Mouse (Mus musculus): ENCODE data around the gene Tmem136. TPM values are rescaled to one million over a fixed set of nuclear protein-coding genes. Genes with fewer than 3 reads are reported as not detected.

The Tmem136 gene
- polyA plus RNA-seq, 1 experiment from 2014 or later = 11.6 TPM

DNA sequence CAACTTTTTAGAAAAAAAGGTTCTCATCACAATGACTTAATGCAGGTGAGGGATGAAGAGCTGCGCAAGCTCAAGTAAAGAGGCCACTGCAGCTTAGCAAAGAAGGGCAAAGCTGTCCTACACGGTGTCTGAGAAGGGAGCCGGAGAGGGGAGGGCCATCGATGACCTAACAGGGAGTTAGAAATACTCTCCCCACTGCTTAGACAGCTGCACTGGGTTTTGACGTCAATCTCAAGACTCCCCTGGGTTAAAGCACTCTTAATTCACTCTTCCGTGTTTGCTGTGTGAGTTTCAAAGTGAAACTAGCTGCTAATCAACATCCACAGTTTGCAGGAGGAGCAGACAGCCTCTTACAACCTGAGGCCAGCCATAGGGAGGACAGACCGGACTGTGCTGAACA, 40.2 kb downstream of the Tmem136 start:
- Histone ChIP-seq H3K9me3 (ENCODE audit: control insufficient read depth, low read length) (no peaks in the 10 kb centered on the region), H3K36me3 (ENCODE audit: control insufficient read depth, insufficient read depth, low read length) (no peaks in the 10 kb centered on the region), H3K4me1 (ENCODE audit: control insufficient read depth, insufficient read depth, low read length) (peaks cover 8% of the 10 kb centered on the region; the same call in 1 of the 2 replicates), H3K27ac (replicated peaks; ENCODE audit: low read depth, low read length) (no peak overlapping the region), H3K9ac (replicated peaks; ENCODE audit: low read length) (no peak overlapping the region), H3K4me2 (ENCODE audit: low read length) (no peak overlapping the region), H3K27me3 (ENCODE audit: control insufficient read depth, insufficient read depth, low read length) (no peaks in the 10 kb centered on the region), H3K4me3 (replicated peaks; ENCODE audit: low read depth, low read length) (no peak overlapping the region)
- 73% methylated on average over 7 of the region's 7 CpGs for WGBS
- DNase-seq = no peak
- no peak for ATAC-seq (ENCODE audit: low FRiP score, low TSS enrichment)

DNA sequence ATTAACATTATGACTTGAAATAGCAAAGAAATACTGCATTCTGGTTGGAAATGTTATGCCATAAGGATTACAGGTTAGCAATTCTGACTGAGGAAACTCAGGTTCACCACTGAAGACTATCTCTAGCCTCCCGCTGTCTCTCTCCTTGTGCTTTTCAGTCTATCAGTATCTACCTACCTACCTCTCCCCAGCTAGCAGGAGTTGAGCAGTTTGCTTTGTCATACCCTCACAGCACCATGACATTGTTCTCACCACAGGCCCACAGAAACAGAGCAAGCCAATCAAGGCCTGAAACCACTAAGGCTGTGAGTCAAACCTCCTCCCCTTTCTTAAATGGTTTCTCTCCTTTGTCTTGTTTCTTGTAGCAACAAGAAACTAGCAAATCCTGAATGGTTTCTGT, 41.8 kb downstream of the Tmem136 start:
- Histone ChIP-seq H3K27ac (replicated peaks; ENCODE audit: low read depth, low read length) (no peak overlapping the region), H3K36me3 (ENCODE audit: control insufficient read depth, insufficient read depth, low read length) (no peaks in the 10 kb centered on the region), H3K9me3 (ENCODE audit: control insufficient read depth, low read length) (no peaks in the 10 kb centered on the region), H3K27me3 (ENCODE audit: control insufficient read depth, insufficient read depth, low read length) (no peaks in the 10 kb centered on the region), H3K4me2 (ENCODE audit: low read length) (no peak overlapping the region), H3K4me3 (replicated peaks; ENCODE audit: low read depth, low read length) (no peak overlapping the region), H3K9ac (replicated peaks; ENCODE audit: low read length) (no peak overlapping the region), H3K4me1 (ENCODE audit: control insufficient read depth, insufficient read depth, low read length) (peaks cover 9% of the 10 kb centered on the region; the same call in 1 of the 2 replicates)
- DNase-seq (no peak), ATAC-seq (ENCODE audit: low FRiP score, low TSS enrichment) (no peak)
- WGBS = 95% methylated on average over 1 of the region's 1 CpGs

DNA sequence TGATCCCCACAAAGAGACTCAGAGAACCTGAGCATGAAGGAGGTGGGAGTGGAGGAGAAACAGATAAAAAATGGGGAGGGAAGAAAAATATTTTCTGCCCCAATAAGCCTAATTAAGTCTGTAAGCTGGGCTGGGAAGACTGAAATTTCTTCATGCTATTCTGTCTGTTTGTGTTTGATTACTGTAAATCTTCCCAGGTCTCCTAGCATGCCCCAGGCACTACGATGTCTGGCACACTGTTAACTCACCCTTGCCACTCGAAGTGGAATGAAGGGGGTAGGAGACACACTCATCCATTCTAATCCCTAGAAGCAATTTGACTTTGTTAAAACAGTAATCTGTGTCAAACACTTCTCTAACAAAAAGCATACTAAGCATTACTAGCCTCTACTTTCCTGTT, 44.6 kb downstream of the Tmem136 start:
- Histone ChIP-seq H3K9ac (replicated peaks; ENCODE audit: low read length) (peak overlapping the region; percentile 71; the same call in 1 of the 2 replicates), H3K36me3 (ENCODE audit: control insufficient read depth, insufficient read depth, low read length) (no peaks in the 10 kb centered on the region), H3K4me3 (replicated peaks; ENCODE audit: low read depth, low read length) (peak overlapping the region; percentile 51; the same call in 1 of the 2 replicates), H3K4me2 (ENCODE audit: low read length) (peak overlapping the region; percentile 67), H3K9me3 (ENCODE audit: control insufficient read depth, low read length) (no peaks in the 10 kb centered on the region), H3K27ac (replicated peaks; ENCODE audit: low read depth, low read length) (peak overlapping the region; percentile 88), H3K27me3 (ENCODE audit: control insufficient read depth, insufficient read depth, low read length) (no peaks in the 10 kb centered on the region), H3K4me1 (ENCODE audit: control insufficient read depth, insufficient read depth, low read length) (peaks cover 32% of the 10 kb centered on the region)
- peak; percentile 50 for DNase-seq
- no peak for ATAC-seq (ENCODE audit: low FRiP score, low TSS enrichment)
- WGBS = 19% methylated on average over 2 of the region's 2 CpGs

DNA sequence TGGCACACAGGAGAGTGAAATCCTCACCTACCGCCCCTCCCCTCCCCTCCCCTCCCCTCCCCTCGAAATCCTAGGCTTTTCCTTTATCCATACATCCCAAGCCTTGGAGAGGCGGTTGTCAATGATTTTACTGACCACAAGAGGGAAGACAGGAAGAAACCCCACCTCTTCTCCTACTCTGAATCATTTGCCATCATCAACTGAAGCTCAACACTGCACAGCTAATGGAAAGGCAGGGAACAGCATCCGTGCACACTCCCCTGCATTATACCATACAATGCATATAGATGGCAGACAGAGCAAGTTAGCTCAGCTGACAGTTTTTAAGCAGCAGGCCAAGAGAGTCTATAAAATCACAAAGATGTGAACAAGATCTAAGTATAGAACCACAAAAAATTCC, 45.2 kb downstream of the Tmem136 start:
- Histone ChIP-seq H3K27ac (replicated peaks; ENCODE audit: low read depth, low read length) (peak overlapping the region; percentile 88), H3K4me2 (ENCODE audit: low read length) (peak overlapping the region; percentile 67), H3K4me3 (replicated peaks; ENCODE audit: low read depth, low read length) (peak overlapping the region; percentile 51), H3K4me1 (ENCODE audit: control insufficient read depth, insufficient read depth, low read length) (peaks cover 35% of the 10 kb centered on the region), H3K36me3 (ENCODE audit: control insufficient read depth, insufficient read depth, low read length) (no peaks in the 10 kb centered on the region), H3K9me3 (ENCODE audit: control insufficient read depth, low read length) (no peaks in the 10 kb centered on the region), H3K9ac (replicated peaks; ENCODE audit: low read length) (peak overlapping the region; percentile 71), H3K27me3 (ENCODE audit: control insufficient read depth, insufficient read depth, low read length) (no peaks in the 10 kb centered on the region)
- DNase-seq (peak; percentile 82), ATAC-seq (ENCODE audit: low FRiP score, low TSS enrichment) (peak; percentile 87)
- 2% methylated on average over 4 of the region's 4 CpGs for WGBS

DNA sequence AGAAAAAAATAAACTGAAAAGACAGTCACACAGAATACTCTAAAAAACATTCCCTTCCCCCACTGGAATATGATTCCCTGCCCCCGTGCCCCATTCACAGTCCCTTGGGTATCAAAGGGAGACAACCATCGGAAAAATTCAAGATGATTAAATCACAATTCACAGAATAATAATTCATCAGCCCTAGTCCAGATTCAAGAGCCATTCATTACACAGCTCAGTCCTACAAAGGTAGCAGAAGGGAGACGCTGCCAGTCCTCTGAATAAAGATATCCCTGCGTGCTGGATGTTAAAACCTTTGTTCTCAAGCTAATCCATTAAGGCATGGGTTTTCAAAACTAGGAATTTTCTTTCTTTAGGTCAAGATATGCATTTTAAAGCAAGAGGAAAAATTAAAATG, 45.8 kb downstream of the Tmem136 start:
- Histone ChIP-seq H3K4me1 (ENCODE audit: control insufficient read depth, insufficient read depth, low read length) (peaks cover 35% of the 10 kb centered on the region), H3K4me3 (replicated peaks; ENCODE audit: low read depth, low read length) (peak overlapping the region; percentile 51), H3K9ac (replicated peaks; ENCODE audit: low read length) (peak overlapping the region; percentile 71), H3K27ac (replicated peaks; ENCODE audit: low read depth, low read length) (peak overlapping the region; percentile 88), H3K27me3 (ENCODE audit: control insufficient read depth, insufficient read depth, low read length) (no peaks in the 10 kb centered on the region), H3K4me2 (ENCODE audit: low read length) (peak overlapping the region; percentile 67), H3K9me3 (ENCODE audit: control insufficient read depth, low read length) (no peaks in the 10 kb centered on the region), H3K36me3 (ENCODE audit: control insufficient read depth, insufficient read depth, low read length) (no peaks in the 10 kb centered on the region)
- WGBS = 3% methylated on average over 4 of the region's 4 CpGs
- peak; percentile 67 for DNase-seq
- ATAC-seq (ENCODE audit: low FRiP score, low TSS enrichment) = peak; percentile 60; the same call in 1 of the 2 replicates

DNA sequence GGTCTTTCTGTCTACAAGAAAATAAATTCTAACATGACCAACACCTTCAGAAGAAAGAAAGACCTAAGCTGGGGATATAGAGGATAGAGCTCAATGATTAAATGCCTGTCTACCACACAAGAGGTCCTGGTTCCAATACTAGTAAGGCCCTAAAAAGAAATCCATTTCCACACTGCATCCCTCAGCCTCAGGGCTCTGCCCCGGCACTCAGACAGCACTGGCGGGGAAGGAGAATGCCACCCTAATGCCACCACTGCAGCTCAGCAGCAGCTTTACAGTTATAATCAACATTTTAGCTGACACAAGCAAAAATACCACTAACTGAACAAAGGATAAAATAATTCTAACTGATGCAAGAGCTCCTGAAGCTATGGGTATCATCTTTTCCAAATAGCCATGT, 46.2 kb downstream of the Tmem136 start:
- Histone ChIP-seq H3K27ac (replicated peaks; ENCODE audit: low read depth, low read length) (peak overlapping the region; percentile 88), H3K9ac (replicated peaks; ENCODE audit: low read length) (peak overlapping the region; percentile 71), H3K27me3 (ENCODE audit: control insufficient read depth, insufficient read depth, low read length) (no peaks in the 10 kb centered on the region), H3K9me3 (ENCODE audit: control insufficient read depth, low read length) (no peaks in the 10 kb centered on the region), H3K4me2 (ENCODE audit: low read length) (peak overlapping the region; percentile 67), H3K4me3 (replicated peaks; ENCODE audit: low read depth, low read length) (peak overlapping the region; percentile 51), H3K36me3 (ENCODE audit: control insufficient read depth, insufficient read depth, low read length) (no peaks in the 10 kb centered on the region), H3K4me1 (ENCODE audit: control insufficient read depth, insufficient read depth, low read length) (peaks cover 35% of the 10 kb centered on the region)
- 0 out of 2 replicates have a peak, but pooled peaks have one; percentile 46 for ATAC-seq (ENCODE audit: low FRiP score, low TSS enrichment)
- peak; percentile 74 for DNase-seq
- 14% methylated on average over 2 of the region's 2 CpGs for WGBS

DNA sequence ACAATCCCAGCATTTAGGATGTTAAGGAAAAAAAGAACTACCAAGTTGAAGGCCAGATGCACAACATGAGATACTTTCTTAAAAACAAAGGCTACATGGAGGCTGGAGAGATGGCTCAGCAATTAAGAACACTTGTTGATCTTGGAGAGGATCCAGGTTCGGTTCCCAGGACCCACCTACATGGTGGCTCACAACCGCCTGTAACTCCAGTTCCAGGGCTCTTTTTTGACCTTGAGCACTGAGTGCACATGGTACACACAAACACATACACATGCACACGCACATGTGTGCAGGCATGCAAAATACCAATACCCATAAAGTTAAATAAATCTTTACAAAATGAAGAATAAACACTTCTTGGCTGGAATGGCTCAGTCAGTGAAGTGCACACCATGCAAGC, 48.5 kb downstream of the Tmem136 start:
- Histone ChIP-seq H3K4me3 (replicated peaks; ENCODE audit: low read depth, low read length) (no peak overlapping the region), H3K4me1 (ENCODE audit: control insufficient read depth, insufficient read depth, low read length) (peaks cover 35% of the 10 kb centered on the region), H3K9me3 (ENCODE audit: control insufficient read depth, low read length) (no peaks in the 10 kb centered on the region), H3K9ac (replicated peaks; ENCODE audit: low read length) (no peak overlapping the region), H3K27me3 (ENCODE audit: control insufficient read depth, insufficient read depth, low read length) (no peaks in the 10 kb centered on the region), H3K36me3 (ENCODE audit: control insufficient read depth, insufficient read depth, low read length) (no peaks in the 10 kb centered on the region), H3K27ac (replicated peaks; ENCODE audit: low read depth, low read length) (no peak overlapping the region), H3K4me2 (ENCODE audit: low read length) (peak overlapping the region; percentile 67)
- DNase-seq (no peak), ATAC-seq (ENCODE audit: low FRiP score, low TSS enrichment) (no peak)
- WGBS = 91% methylated on average over 3 of the region's 3 CpGs

DNA sequence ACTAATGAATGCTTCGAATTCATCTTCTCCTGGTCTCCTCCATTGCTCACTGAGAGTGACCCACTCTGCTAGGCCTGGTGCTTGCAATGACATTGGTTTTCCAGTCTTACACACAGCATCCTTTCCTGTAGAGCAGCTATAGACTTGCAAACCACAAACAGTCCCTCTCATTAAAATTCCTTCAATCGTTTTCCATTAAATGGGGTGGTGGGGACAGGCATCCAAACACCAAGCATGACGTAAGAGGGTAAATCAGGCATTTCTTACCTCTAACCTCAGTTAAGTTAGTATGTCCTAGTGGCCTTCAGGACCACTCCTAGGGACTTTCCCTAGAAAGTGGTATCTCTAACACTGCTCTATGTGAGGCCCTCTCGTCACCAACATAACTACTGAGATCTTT, 51.1 kb downstream of the Tmem136 start:
- H3K4me1 ChIP-seq (ENCODE audit: control insufficient read depth, insufficient read depth, low read length) = peaks cover 31% of the 10 kb centered on the region
- no peak overlapping the region for H3K4me3 ChIP-seq (replicated peaks; ENCODE audit: low read depth, low read length)
- ATAC-seq (ENCODE audit: low FRiP score, low TSS enrichment) (no peak), DNase-seq (no peak)
- 87% methylated on average over 4 of the region's 4 CpGs for WGBS
- no peaks in the 10 kb centered on the region for H3K36me3 ChIP-seq (ENCODE audit: control insufficient read depth, insufficient read depth, low read length)
- no peak overlapping the region for H3K9ac ChIP-seq (replicated peaks; ENCODE audit: low read length)
- no peaks in the 10 kb centered on the region for H3K27me3 ChIP-seq (ENCODE audit: control insufficient read depth, insufficient read depth, low read length)
- H3K9me3 ChIP-seq (ENCODE audit: control insufficient read depth, low read length) = no peaks in the 10 kb centered on the region
- H3K27ac ChIP-seq (replicated peaks; ENCODE audit: low read depth, low read length) = no peak overlapping the region
- no peak overlapping the region for H3K4me2 ChIP-seq (ENCODE audit: low read length)

DNA sequence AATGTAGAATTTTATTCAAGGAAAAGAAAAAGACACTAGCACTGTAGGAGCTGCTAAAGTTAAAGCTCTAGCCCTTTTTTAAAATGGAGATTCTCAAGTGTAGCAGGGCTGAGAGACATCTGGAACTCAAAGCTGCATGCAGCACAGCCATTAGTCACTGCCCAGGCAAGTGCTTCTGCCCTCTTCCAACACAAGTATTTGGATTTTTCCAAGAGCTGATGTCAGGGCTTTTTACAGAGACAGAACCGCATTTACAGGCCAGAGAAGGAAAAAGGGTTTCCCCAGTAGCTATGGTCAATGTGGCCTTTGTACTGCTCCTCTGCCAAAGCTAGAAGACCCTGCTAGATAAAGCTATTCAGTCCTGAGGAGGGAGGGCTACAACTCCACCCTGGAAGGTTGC, 54.8 kb downstream of the Tmem136 start:
- no peak for DNase-seq
- no peaks in the 10 kb centered on the region for H3K9me3 ChIP-seq (ENCODE audit: control insufficient read depth, low read length)
- H3K9ac ChIP-seq (replicated peaks; ENCODE audit: low read length) = no peak overlapping the region
- no peak overlapping the region for H3K4me2 ChIP-seq (ENCODE audit: low read length)
- 89% methylated on average over 1 of the region's 1 CpGs for WGBS
- H3K4me3 ChIP-seq (replicated peaks; ENCODE audit: low read depth, low read length) = no peak overlapping the region
- peaks cover 7% of the 10 kb centered on the region; the same call in 1 of the 2 replicates for H3K4me1 ChIP-seq (ENCODE audit: control insufficient read depth, insufficient read depth, low read length)
- H3K27ac ChIP-seq (replicated peaks; ENCODE audit: low read depth, low read length) = no peak overlapping the region
- no peak for ATAC-seq (ENCODE audit: low FRiP score, low TSS enrichment)
- no peaks in the 10 kb centered on the region for H3K27me3 ChIP-seq (ENCODE audit: control insufficient read depth, insufficient read depth, low read length)
- no peaks in the 10 kb centered on the region for H3K36me3 ChIP-seq (ENCODE audit: control insufficient read depth, insufficient read depth, low read length)

Measured in midbrain, embryonic 14.5 days (tissue).